In the genomic region with DNA sequence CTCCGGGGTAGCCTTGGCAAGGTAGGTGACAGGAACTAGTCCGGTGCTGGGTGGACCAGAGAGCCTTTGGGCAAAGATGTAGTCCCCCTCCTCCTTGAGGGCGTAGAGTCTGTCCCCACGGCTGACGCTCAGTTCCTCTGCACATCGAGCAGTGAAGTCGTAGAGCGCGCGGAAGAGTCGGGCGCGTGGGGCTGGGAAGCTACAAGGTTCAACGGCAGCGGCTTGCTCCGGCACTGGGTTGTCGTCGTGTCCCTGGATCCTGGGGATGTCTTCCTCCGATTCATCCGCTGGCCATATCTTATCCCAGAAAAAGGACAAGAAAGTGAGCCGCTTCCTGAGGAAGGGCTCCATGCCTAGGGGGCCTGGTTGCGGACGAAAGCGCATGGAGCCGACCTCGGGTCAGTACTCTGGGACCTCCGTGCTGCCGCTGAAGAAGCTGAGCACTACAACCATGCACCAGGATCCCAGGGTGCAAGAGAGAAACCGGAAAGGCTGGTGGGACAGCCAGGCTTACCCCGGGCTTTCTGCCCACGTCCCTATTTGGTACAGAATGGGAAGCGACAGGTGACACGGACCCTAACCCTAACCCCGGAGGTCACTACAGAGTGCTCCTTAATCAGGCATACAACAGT, we compare ENCODE assay signal across 10 mouse cellular contexts. TPM values are rescaled to one million over a fixed set of nuclear protein-coding genes. Genes with fewer than 3 reads are reported as not detected.
A peak's percentile ranks its signal among the peaks of the same experiment; 100 is the strongest.
DNase-seq lines count a peak whose midpoint lies in the region; ATAC-seq and TF ChIP-seq lines count a peak whose summit lies in the region.
"Had no signal": no experiment of that assay in that cellular context is flagged by ENCODE, and none has a peak within 500 bp of the region (broad histone marks: within the 10 kb centered on the region; RNA-seq: fewer than 3 reads in every experiment).

No protein-coding gene starts in this region.

- peaks cover 70% of the 10 kb centered on the region for H3K27me3 ChIP-seq in heart, embryonic 10.5 days (ENCODE audit: insufficient read depth, poor library complexity, severe bottlenecking)
- H3K27me3 ChIP-seq in heart, embryonic 16.5 days (ENCODE audit: control insufficient read depth, insufficient read depth, low read length) = peaks cover 35% of the 10 kb centered on the region
- H3K27me3 ChIP-seq in liver, embryonic 13.5 days = peaks cover 71% of the 10 kb centered on the region
- H3K27me3 ChIP-seq: CH12.LX had no signal

- H3K9me3 ChIP-seq in heart, embryonic 10.5 days = no peaks in the 10 kb centered on the region
- no peaks in the 10 kb centered on the region for H3K9me3 ChIP-seq in heart, embryonic 16.5 days (replicated peaks; ENCODE audit: control insufficient read depth, low read length)
- no peaks in the 10 kb centered on the region for H3K9me3 ChIP-seq in liver, embryonic 13.5 days (replicated peaks)

- no peak for DNase-seq in heart, embryonic 10.5 days (ENCODE audit: low spot score)
- no peak for DNase-seq in heart, postnatal 4 days
- no peak for DNase-seq in liver, embryonic 13.5 days
- no peak for DNase-seq in cerebellum, adult 8-10 months
- no peak for DNase-seq in ovary, postnatal 14 days (ENCODE audit: low spot score)

- peak; percentile 45 for ATAC-seq in activated CD4-positive, CD25-positive, alpha-beta regulatory T cell, adult 4 months
- ATAC-seq in heart, embryonic 16.5 days (replicated peaks; ENCODE audit: extremely low read depth, insufficient read depth, low FRiP score) = peak; percentile 28; the same call in 1 of the 2 replicates
- ATAC-seq in liver, embryonic 13.5 days (ENCODE audit: low read depth) = 0 out of 2 replicates have a peak, but pooled peaks have one; percentile 5

- peak overlapping the region; percentile 70 for H3K4me2 ChIP-seq in heart, embryonic 16.5 days (ENCODE audit: low read depth, low read length)
- peak overlapping the region; percentile 66 for H3K4me2 ChIP-seq in liver, embryonic 13.5 days

- H3K27ac ChIP-seq in heart, embryonic 10.5 days = no peak overlapping the region
- no peak overlapping the region for H3K27ac ChIP-seq in heart, embryonic 16.5 days (ENCODE audit: low read length)
- no peak overlapping the region for H3K27ac ChIP-seq in liver, embryonic 13.5 days
- no peak overlapping the region for H3K27ac ChIP-seq in olfactory bulb, adult 2 months (ENCODE audit: insufficient read depth, low read depth, low read length)

- TF ChIP-seq POLR2A in olfactory bulb, adult 2 months (IDR thresholded peaks at IDR 0.05; ENCODE audit: insufficient read depth, low read depth, low read length) = no peak

- WGBS in heart, embryonic 10.5 days = 3% methylated on average over 34 of the region's 34 CpGs
- WGBS in heart, embryonic 16.5 days = 4% methylated on average over 34 of the region's 34 CpGs
- 4% methylated on average over 34 of the region's 34 CpGs for WGBS in liver, embryonic 13.5 days (ENCODE audit: insufficient replicate concordance)
- 5% methylated on average over 34 of the region's 34 CpGs for WGBS in olfactory bulb, adult 2 months

- H3K4me1 ChIP-seq in heart, embryonic 10.5 days = peaks cover 11% of the 10 kb centered on the region
- H3K4me1 ChIP-seq in heart, embryonic 16.5 days (ENCODE audit: control insufficient read depth, insufficient read depth, low read length) = peaks cover 8% of the 10 kb centered on the region
- peaks cover 38% of the 10 kb centered on the region for H3K4me1 ChIP-seq in liver, embryonic 13.5 days (replicated peaks)
- H3K4me1 ChIP-seq in olfactory bulb, adult 2 months (ENCODE audit: control insufficient read depth, insufficient read depth, low read length) = peaks cover 13% of the 10 kb centered on the region

- H3K4me3 ChIP-seq in heart, embryonic 10.5 days = peak overlapping the region; percentile 54
- H3K4me3 ChIP-seq in heart, embryonic 16.5 days (ENCODE audit: low read length) = peak overlapping the region; percentile 48
- peak overlapping the region; percentile 42 for H3K4me3 ChIP-seq in liver, embryonic 13.5 days (replicated peaks)
- H3K4me3 ChIP-seq in olfactory bulb, adult 2 months (ENCODE audit: insufficient read depth, low read depth, low read length) = peak overlapping the region; percentile 23; the same call in 1 of the 2 replicates

- TF ChIP-seq CTCF in olfactory bulb, adult 2 months (IDR thresholded peaks at IDR 0.05; ENCODE audit: insufficient read depth, low read depth, low read length) = no peak

- no peaks in the 10 kb centered on the region for H3K36me3 ChIP-seq in heart, embryonic 10.5 days
- no peaks in the 10 kb centered on the region for H3K36me3 ChIP-seq in heart, embryonic 16.5 days (ENCODE audit: control insufficient read depth, insufficient read depth)
- H3K36me3 ChIP-seq in liver, embryonic 13.5 days = no peaks in the 10 kb centered on the region

- H3K9ac ChIP-seq in heart, embryonic 16.5 days (ENCODE audit: low read length) = peak overlapping the region; percentile 52
- H3K9ac ChIP-seq in liver, embryonic 13.5 days = peak overlapping the region; percentile 42

RNA-seq across cellular contexts. Expression of gene Srms, which starts 0.5 kb away (rescaled TPM):
- polyA plus RNA-seq in heart, embryonic 10.5 days (2016; fragmentation: Nextera tagmentation; extraction: Ambion mirVana) = 0.11 and 0.79 TPM in 2 replicates
- total RNA-seq in heart, postnatal 4 days (2021) = under 1 TPM in 1 of 2 experiments, not detected in 1; 0.09 TPM
- under 1 TPM; 0.18 to 0.38 TPM for polyA plus RNA-seq in activated CD4-positive, CD25-positive, alpha-beta regulatory T cell, adult 4 months (2017; shearing (Covaris generic))
- polyA plus RNA-seq in heart, embryonic 16.5 days (2015; fragmentation: Nextera tagmentation; extraction: Ambion mirVana) = 0.05 and 0.27 TPM in 2 replicates
- polyA plus RNA-seq in liver, embryonic 13.5 days (2015; fragmentation: Nextera tagmentation; extraction: Ambion mirVana) = 0.08 and 0.12 TPM in 2 replicates
- not detected in 2 replicates for polyA plus RNA-seq in olfactory bulb, adult 2 months (2012; ENCODE audit: insufficient read depth, insufficient read length, low replicate concordance, missing spikeins)

RNA-seq across cellular contexts. Expression of gene Fndc11, which starts 7.3 kb away (rescaled TPM):
- polyA plus RNA-seq in heart, embryonic 10.5 days (2016; fragmentation: Nextera tagmentation; extraction: Ambion mirVana) = not detected in 2 replicates
- not detected for total RNA-seq in heart, postnatal 4 days (2021)
- 1 to 10 TPM in 1 of 2 experiments, under 1 TPM in 1; 0.73 to 1.1 TPM for polyA plus RNA-seq in activated CD4-positive, CD25-positive, alpha-beta regulatory T cell, adult 4 months (2017; shearing (Covaris generic))
- polyA plus RNA-seq in heart, embryonic 16.5 days (2015; fragmentation: Nextera tagmentation; extraction: Ambion mirVana) = 0.12 and 0.20 TPM in 2 replicates
- polyA plus RNA-seq in liver, embryonic 13.5 days (2015; fragmentation: Nextera tagmentation; extraction: Ambion mirVana) = 0.15 TPM in 1 of 2 replicates, not detected in the other
- not detected in 2 replicates for polyA plus RNA-seq in olfactory bulb, adult 2 months (2012; ENCODE audit: insufficient read depth, insufficient read length, low replicate concordance, missing spikeins)
- total RNA-seq: heart, adult 18-20 months had no signal

RNA-seq across cellular contexts. Expression of gene Ptk6, which starts 9.9 kb away (rescaled TPM):
- not detected in 2 replicates for polyA plus RNA-seq in heart, embryonic 10.5 days (2016; fragmentation: Nextera tagmentation; extraction: Ambion mirVana)
- not detected for total RNA-seq in heart, postnatal 4 days (2021)
- not detected for polyA plus RNA-seq in activated CD4-positive, CD25-positive, alpha-beta regulatory T cell, adult 4 months (2017; shearing (Covaris generic))
- 0.07 TPM in 1 of 2 replicates, not detected in the other for polyA plus RNA-seq in heart, embryonic 16.5 days (2015; fragmentation: Nextera tagmentation; extraction: Ambion mirVana)
- 0.02 and 0.03 TPM in 2 replicates for polyA plus RNA-seq in liver, embryonic 13.5 days (2015; fragmentation: Nextera tagmentation; extraction: Ambion mirVana)
- not detected in 2 replicates for polyA plus RNA-seq in olfactory bulb, adult 2 months (2012; ENCODE audit: insufficient read depth, insufficient read length, low replicate concordance, missing spikeins)

RNA-seq across cellular contexts. Expression of gene Ppdpf, which starts 25.5 kb away (rescaled TPM):
- polyA plus RNA-seq in heart, embryonic 10.5 days (2016; fragmentation: Nextera tagmentation; extraction: Ambion mirVana) = 172 and 240 TPM in 2 replicates
- 10 to 100 TPM; 65.9 to 66.8 TPM for total RNA-seq in heart, postnatal 4 days (2021)
- polyA plus RNA-seq in activated CD4-positive, CD25-positive, alpha-beta regulatory T cell, adult 4 months (2017; shearing (Covaris generic)) = 100 to 1,000 TPM; 179 to 181 TPM
- polyA plus RNA-seq in heart, embryonic 16.5 days (2015; fragmentation: Nextera tagmentation; extraction: Ambion mirVana) = 135 and 154 TPM in 2 replicates
- polyA plus RNA-seq in liver, embryonic 13.5 days (2015; fragmentation: Nextera tagmentation; extraction: Ambion mirVana) = 92.8 and 101 TPM in 2 replicates
- polyA plus RNA-seq in olfactory bulb, adult 2 months (2012; ENCODE audit: insufficient read depth, insufficient read length, low replicate concordance, missing spikeins) = not detected in 2 replicates

RNA-seq across cellular contexts. Expression of gene Helz2, which starts 29.3 kb away (rescaled TPM):
- polyA plus RNA-seq in heart, embryonic 10.5 days (2016; fragmentation: Nextera tagmentation; extraction: Ambion mirVana) = 1.1 and 1.3 TPM in 2 replicates
- total RNA-seq in heart, postnatal 4 days (2021) = 1 to 10 TPM; 9.2 to 9.4 TPM
- 10 to 100 TPM; 15.5 to 18.4 TPM for polyA plus RNA-seq in activated CD4-positive, CD25-positive, alpha-beta regulatory T cell, adult 4 months (2017; shearing (Covaris generic))
- 1.2 and 1.5 TPM in 2 replicates for polyA plus RNA-seq in heart, embryonic 16.5 days (2015; fragmentation: Nextera tagmentation; extraction: Ambion mirVana)
- 1.3 and 1.5 TPM in 2 replicates for polyA plus RNA-seq in liver, embryonic 13.5 days (2015; fragmentation: Nextera tagmentation; extraction: Ambion mirVana)
- not detected in 2 replicates for polyA plus RNA-seq in olfactory bulb, adult 2 months (2012; ENCODE audit: insufficient read depth, insufficient read length, low replicate concordance, missing spikeins)
